Mouse (Mus musculus): ENCODE results near the gene Zfp983. TPM values are rescaled to one million over a fixed set of nuclear protein-coding genes. Genes with fewer than 3 reads are reported as not detected.
"Not testable (repeated sequence)": the region's sequence is repeated elsewhere in the genome, so short reads cannot be mapped to it uniquely, and the experiment has no call there.

The Zfp983 gene
- polyA plus RNA-seq (2016; fragmentation: Nextera tagmentation; extraction: Ambion mirVana) = 1.6 and 2.0 TPM in 2 replicates

DNA sequence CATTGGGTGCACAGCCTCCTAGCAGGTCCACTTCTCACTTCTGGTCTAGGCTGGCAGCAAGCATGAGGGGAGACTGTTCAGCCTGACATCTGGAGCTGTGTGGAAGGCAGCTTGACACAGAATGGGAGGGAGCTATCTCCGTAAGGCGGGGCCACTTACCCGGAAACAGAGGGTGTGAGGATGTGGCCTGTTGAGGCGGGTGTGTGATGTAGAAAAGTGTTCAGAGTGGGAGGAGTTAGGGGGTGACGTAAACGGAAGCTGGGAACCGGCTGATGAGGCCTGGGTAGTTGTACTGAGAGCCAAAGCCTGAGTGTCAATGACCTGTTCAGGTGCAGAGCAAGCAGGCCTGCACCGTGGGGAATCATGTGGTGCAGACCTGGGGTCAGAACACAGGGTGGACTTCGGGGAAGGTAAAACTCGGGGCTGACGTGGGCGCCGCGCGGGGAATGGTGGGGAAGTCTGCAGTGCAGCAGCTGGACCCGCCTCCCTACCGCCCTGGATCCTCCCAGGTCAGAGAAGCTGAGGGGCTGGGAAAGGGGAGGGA, at the start of gene Zfp983:
Gene Zfp983, plus strand, starts transcription at position 261 of the 544 bp plus-strand sequence.
- H3K36me3 ChIP-seq; H3K9me3 ChIP-seq (replicated peaks); H3K4me1 ChIP-seq; H3K27me3 ChIP-seq (replicated peaks): not testable (repeated sequence)
- Histone ChIP-seq H3K4me3 (peak within 1 kb of the TSS; percentile 63), H3K9ac (peak within 1 kb of the TSS; percentile 62), H3K27ac (peak within 1 kb of the TSS; percentile 78), H3K4me2 (peak within 1 kb of the TSS; percentile 58)
- 1% methylated on average over 17 of the region's 17 CpGs for WGBS (ENCODE audit: insufficient replicate concordance)
- ATAC-seq = peak; percentile 100

- H3K4me3 ChIP-seq = no peak overlapping the region
- no peaks in the 10 kb centered on the region for H3K9me3 ChIP-seq (replicated peaks)
- no peak overlapping the region for H3K4me2 ChIP-seq
- no peak overlapping the region for H3K9ac ChIP-seq
- no peaks in the 10 kb centered on the region for H3K36me3 ChIP-seq
- no peaks in the 10 kb centered on the region for H3K27me3 ChIP-seq (replicated peaks)
- H3K27ac ChIP-seq = no peak overlapping the region
- WGBS (ENCODE audit: insufficient replicate concordance) = 52% methylated on average over 3 of the region's 3 CpGs
- ATAC-seq = no peak
- H3K4me1 ChIP-seq = no peaks in the 10 kb centered on the region
Measured at GRCm38 (mm10) chr17:21616356-21616755, 34.1 kb upstream of the Zfp983 start.

- Histone ChIP-seq H3K36me3 (no peaks in the 10 kb centered on the region), H3K9ac (no peak overlapping the region), H3K27ac (no peak overlapping the region), H3K4me2 (peak overlapping the region; percentile 25), H3K4me3 (no peak overlapping the region), H3K9me3 (replicated peaks) (no peaks in the 10 kb centered on the region), H3K4me1 (no peaks in the 10 kb centered on the region), H3K27me3 (replicated peaks) (no peaks in the 10 kb centered on the region)
- 0 out of 2 replicates have a peak, but pooled peaks have one; percentile 32 for ATAC-seq
- WGBS (ENCODE audit: insufficient replicate concordance) = 8% methylated on average over 9 of the region's 9 CpGs
Measured at GRCm38 (mm10) chr17:21617352-21617751, 33.1 kb upstream of the Zfp983 start.

DNA sequence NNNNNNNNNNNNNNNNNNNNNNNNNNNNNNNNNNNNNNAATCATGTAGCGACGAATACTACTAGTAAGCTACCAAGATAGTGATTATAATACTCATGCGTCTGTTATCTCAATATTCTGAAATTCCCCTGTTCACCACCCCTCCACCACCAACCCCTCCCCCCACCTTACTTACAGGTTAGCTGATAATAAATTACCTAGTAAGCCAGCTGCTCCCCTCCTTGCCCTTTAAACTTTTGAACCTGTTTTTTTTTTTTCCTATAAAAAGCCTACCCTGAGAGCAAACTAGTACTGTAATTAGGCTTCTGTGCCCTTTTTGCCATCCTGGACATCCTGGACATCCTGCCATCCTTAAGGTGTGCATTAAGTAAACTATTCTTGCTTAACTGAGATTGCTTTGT, 26.8 kb upstream of the Zfp983 start:
- Histone ChIP-seq H3K9me3 (replicated peaks) (no peaks in the 10 kb centered on the region), H3K27ac (no peak overlapping the region), H3K9ac (no peak overlapping the region), H3K4me3 (no peak overlapping the region), H3K4me2 (no peak overlapping the region), H3K27me3 (replicated peaks) (no peaks in the 10 kb centered on the region), H3K4me1 (no peaks in the 10 kb centered on the region), H3K36me3 (no peaks in the 10 kb centered on the region)
- no peak for ATAC-seq
- WGBS (ENCODE audit: insufficient replicate concordance) = no CpG with 5 or more reads among the region's 3 CpGs

- WGBS (ENCODE audit: insufficient replicate concordance) = 50% methylated on average over 4 of the region's 4 CpGs
- H3K4me1 ChIP-seq; H3K9ac ChIP-seq; H3K27ac ChIP-seq; ATAC-seq; H3K36me3 ChIP-seq; H3K9me3 ChIP-seq (replicated peaks); H3K27me3 ChIP-seq (replicated peaks); H3K4me2 ChIP-seq; H3K4me3 ChIP-seq: not testable (repeated sequence)
Measured at GRCm38 (mm10) chr17:21635758-21636157, 14.7 kb upstream of the Zfp983 start.

GRCm38 (mm10) chr17:21648791-21649190, 1.6 kb upstream of the Zfp983 start:
- no peak overlapping the region for H3K9ac ChIP-seq
- 74% methylated on average over 3 of the region's 3 CpGs for WGBS (ENCODE audit: insufficient replicate concordance)
- H3K4me1 ChIP-seq = peaks cover 10% of the 10 kb centered on the region

DNA sequence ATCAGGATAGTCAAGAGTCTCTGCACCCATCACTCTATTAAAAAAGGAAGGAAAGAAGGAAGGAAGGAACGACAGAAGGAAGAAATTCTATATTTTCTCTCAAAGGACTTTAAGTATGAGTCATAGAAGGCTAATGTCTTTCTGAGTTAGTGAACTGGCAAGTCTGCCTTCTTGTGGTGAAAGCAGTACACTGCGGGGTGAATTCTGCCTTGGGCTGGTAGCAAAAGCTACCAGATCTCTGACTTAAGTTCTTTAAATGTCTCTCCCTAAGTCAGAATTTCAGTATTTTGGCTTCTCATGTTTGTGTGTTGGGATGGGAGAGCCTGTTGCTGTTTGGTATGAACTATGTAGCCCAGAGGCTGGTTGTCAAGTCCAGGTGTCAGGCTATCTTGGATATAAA, 488 bp upstream of the Zfp983 start:
- Histone ChIP-seq H3K4me1 (peaks cover 10% of the 10 kb centered on the region), H3K4me2 (peak overlapping the region; percentile 58), H3K9ac (peak overlapping the region; percentile 62), H3K27me3 (replicated peaks) (no peaks in the 10 kb centered on the region), H3K36me3 (no peaks in the 10 kb centered on the region), H3K27ac (peak overlapping the region; percentile 78), H3K4me3 (peak overlapping the region; percentile 63), H3K9me3 (replicated peaks) (no peaks in the 10 kb centered on the region)
- ATAC-seq = peak; percentile 48
- WGBS (ENCODE audit: insufficient replicate concordance) = 20% methylated on average over 2 of the region's 2 CpGs

More at GRCm38 (mm10) chr17:21648791-21649190, 1.6 kb upstream of the Zfp983 start:
- H3K4me2 ChIP-seq = no peak overlapping the region
- no peaks in the 10 kb centered on the region for H3K9me3 ChIP-seq (replicated peaks)
- no peak overlapping the region for H3K4me3 ChIP-seq
- no peak for ATAC-seq
- no peaks in the 10 kb centered on the region for H3K27me3 ChIP-seq (replicated peaks)
- no peak overlapping the region for H3K27ac ChIP-seq
- no peaks in the 10 kb centered on the region for H3K36me3 ChIP-seq

DNA sequence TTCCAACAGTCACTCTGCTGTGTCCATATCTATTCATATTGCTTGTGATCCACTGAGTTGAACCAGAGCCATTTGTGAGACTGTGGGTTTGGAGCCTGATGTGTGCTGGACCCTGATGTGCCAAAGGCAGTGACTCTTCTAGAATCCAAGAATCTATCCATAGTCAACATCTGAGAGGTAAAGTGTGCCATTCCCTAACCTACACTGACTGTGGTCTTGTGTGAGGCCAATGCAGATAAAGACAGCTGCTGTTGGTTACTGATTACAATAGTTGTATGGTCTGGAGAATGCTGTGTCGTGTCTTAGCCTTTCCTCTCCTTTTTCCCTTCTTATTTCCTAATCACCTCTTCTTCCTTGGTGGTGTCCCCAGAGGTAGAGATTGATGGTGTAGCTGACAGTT, 28.4 kb downstream of the Zfp983 start:
- H3K9me3 ChIP-seq (replicated peaks); H3K27me3 ChIP-seq (replicated peaks); H3K36me3 ChIP-seq: not testable (repeated sequence)
- H3K4me3 ChIP-seq = peak overlapping the region; percentile 67
- H3K4me2 ChIP-seq = peak overlapping the region; percentile 81
- peak overlapping the region; percentile 92 for H3K27ac ChIP-seq
- 5% methylated on average over 1 of the region's 1 CpGs for WGBS (ENCODE audit: insufficient replicate concordance)
- peak; percentile 60 for ATAC-seq
- H3K9ac ChIP-seq = peak overlapping the region; percentile 77
- H3K4me1 ChIP-seq = peaks cover 20% of the 10 kb centered on the region

DNA sequence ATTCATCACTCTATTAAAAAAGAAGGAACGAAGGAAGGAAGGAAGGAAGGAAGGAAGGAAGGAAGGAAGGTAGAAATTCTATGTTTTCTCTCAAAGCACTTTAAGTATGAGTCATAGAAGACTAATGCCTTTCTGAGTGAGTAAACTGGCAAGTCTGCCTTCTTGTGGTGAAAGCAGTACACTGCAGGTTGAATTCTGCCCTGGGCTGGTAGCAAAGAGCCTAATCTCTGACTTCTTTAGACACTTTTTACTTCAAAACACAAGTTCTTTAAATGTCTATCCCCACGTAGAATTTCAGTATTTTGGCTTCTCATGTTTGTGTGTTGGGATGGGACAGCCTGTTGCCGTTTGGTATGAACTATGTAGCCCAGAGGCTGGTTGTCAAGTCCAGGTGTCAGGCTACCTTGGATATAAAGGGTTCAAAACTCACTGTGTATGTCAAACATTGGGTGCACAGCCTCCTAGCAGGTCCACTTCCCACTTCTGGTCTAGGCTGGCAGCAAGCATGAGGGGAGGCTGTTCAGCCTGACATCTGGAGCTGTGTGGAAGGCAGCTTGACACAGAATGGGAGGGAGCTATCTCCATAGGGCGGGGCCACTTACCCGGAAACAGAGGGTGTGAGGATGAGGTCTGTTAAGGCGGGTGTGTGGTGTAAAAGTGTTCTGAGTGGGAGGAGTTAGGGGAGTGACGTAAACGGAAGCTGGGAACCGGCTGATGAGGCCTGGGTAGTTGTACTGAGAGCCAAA, 29.0 kb downstream of the Zfp983 start:
- ATAC-seq = peak; percentile 100
- H3K9ac ChIP-seq = peak overlapping the region; percentile 77
- H3K27me3 ChIP-seq (replicated peaks) = no peaks in the 10 kb centered on the region
- peaks cover 20% of the 10 kb centered on the region for H3K4me1 ChIP-seq
- peak overlapping the region; percentile 81 for H3K4me2 ChIP-seq
- no peaks in the 10 kb centered on the region for H3K9me3 ChIP-seq (replicated peaks)
- H3K36me3 ChIP-seq = peaks cover 4% of the 10 kb centered on the region
- peak overlapping the region; percentile 92 for H3K27ac ChIP-seq
- peak overlapping the region; percentile 67 for H3K4me3 ChIP-seq
- WGBS (ENCODE audit: insufficient replicate concordance) = under 1% methylated on average over 9 of the region's 9 CpGs

DNA sequence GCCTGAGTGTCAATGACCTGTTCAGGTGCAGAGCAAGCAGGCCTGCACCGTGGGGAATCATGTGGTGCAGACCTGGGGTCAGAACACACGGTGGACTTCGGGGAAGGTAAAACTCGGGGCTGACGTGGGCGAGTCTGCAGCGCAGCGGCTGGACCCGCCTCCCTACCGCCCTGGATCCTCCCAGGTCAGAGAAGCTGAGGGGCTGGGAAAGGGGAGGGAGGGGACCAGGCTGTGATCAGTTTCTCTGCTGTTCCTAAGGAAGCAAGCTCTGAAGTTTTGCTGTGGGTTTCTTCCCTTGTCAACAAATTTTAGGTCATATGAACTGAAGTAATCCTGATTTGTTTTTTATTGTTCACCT, 29.6 kb downstream of the Zfp983 start:
- Histone ChIP-seq H3K9ac (peak overlapping the region; percentile 77), H3K4me3 (peak overlapping the region; percentile 67), H3K4me2 (peak overlapping the region; percentile 81), H3K4me1 (peaks cover 20% of the 10 kb centered on the region), H3K27ac (peak overlapping the region; percentile 92)
- not testable (repeated sequence) for H3K36me3 ChIP-seq; H3K9me3 ChIP-seq (replicated peaks); H3K27me3 ChIP-seq (replicated peaks)
- WGBS (ENCODE audit: insufficient replicate concordance) = 0% methylated on average over 10 of the region's 10 CpGs
- peak; percentile 85 for ATAC-seq

GRCm38 (mm10) chr17:21691560-21691959, 41.1 kb downstream of the Zfp983 start, which contains the start of gene Gm10226:
TSS of gene Gm10226 (plus strand) at chr17:21691860.
- Histone ChIP-seq H3K27ac (no peak within 1 kb of the TSS), H3K9ac (no peak within 1 kb of the TSS), H3K9me3 (replicated peaks) (no peaks in the 10 kb centered on the region), H3K4me3 (no peak within 1 kb of the TSS), H3K4me1 (no peaks in the 10 kb centered on the region; the same call in 1 of the 2 replicates), H3K4me2 (no peak within 1 kb of the TSS), H3K27me3 (replicated peaks) (no peaks in the 10 kb centered on the region), H3K36me3 (peaks cover 34% of the 10 kb centered on the region)
- WGBS (ENCODE audit: insufficient replicate concordance) = 78% methylated on average over 3 of the region's 3 CpGs
- no peak for ATAC-seq

- H3K27ac ChIP-seq = no peak overlapping the region
- H3K36me3 ChIP-seq = peaks cover 29% of the 10 kb centered on the region
- no peak for ATAC-seq
- H3K27me3 ChIP-seq (replicated peaks) = no peaks in the 10 kb centered on the region
- no peaks in the 10 kb centered on the region for H3K9me3 ChIP-seq (replicated peaks)
- 71% methylated on average over 3 of the region's 3 CpGs for WGBS (ENCODE audit: insufficient replicate concordance)
- H3K4me3 ChIP-seq = no peak overlapping the region
- no peak overlapping the region for H3K9ac ChIP-seq
- no peaks in the 10 kb centered on the region; the same call in 1 of the 2 replicates for H3K4me1 ChIP-seq
- no peak overlapping the region for H3K4me2 ChIP-seq
Measured at GRCm38 (mm10) chr17:21693342-21693741, 42.9 kb downstream of the Zfp983 start.

All from liver, embryonic 12.5 days (tissue).